Mouse (Mus musculus) thymus, adult 2 months (tissue): ENCODE data around the gene Bcas2.

Source experiments
- CTCF ChIP-seq: fragments of 200-500 bp; IDR thresholded peaks from 2 replicates; pipeline ENCODE4 v1.5.1; 2012; ENCODE audit warnings: mild to moderate bottlenecking, control low read depth, low read length, moderate library complexity, borderline replicate concordance; ENCODE audit not compliant: control insufficient read depth, poor library complexity, insufficient read depth; ENCODE audit errors: extremely low read depth
- POLR2A ChIP-seq: fragments of 200-500 bp; IDR thresholded peaks from 2 replicates; pipeline ENCODE4 v1.6.1; 2012; ENCODE audit warnings: mild to moderate bottlenecking, low read length, control low read depth, moderate library complexity; ENCODE audit not compliant: control insufficient read depth, poor library complexity, insufficient read depth; ENCODE audit errors: extremely low read depth

GRCm38 (mm10) chr3:103130236-103130751 is 41.2 kb upstream of the Bcas2 start:
- TF ChIP-seq CTCF (no peak), POLR2A (no peak)
